Mouse (Mus musculus): Measurements from ENCODE around the gene Eif5a. TPM values are rescaled to one million over a fixed set of nuclear protein-coding genes. Genes with fewer than 3 reads are reported as not detected.

Gene Eif5a
- polyA plus RNA-seq, 1 experiment from 2014 or later = 1,601 TPM

GRCm38 (mm10) chr11:69894671-69895070 is 27.1 kb downstream of the Eif5a start:
- Histone ChIP-seq H3K4me1 (peaks cover 9% of the 10 kb centered on the region), H3K9me3 (no peaks in the 10 kb centered on the region), H3K27me3 (no peaks in the 10 kb centered on the region), H3K27ac (no peak overlapping the region), H3K4me3 (no peak overlapping the region), H3K4me2 (no peak overlapping the region), H3K36me3 (no peaks in the 10 kb centered on the region), H3K9ac (no peak overlapping the region)
- no peak for ATAC-seq (ENCODE audit: insufficient number of reproducible peaks, low FRiP score, low TSS enrichment, low read depth)
- 55% methylated on average over 5 of the region's 5 CpGs for WGBS

DNA sequence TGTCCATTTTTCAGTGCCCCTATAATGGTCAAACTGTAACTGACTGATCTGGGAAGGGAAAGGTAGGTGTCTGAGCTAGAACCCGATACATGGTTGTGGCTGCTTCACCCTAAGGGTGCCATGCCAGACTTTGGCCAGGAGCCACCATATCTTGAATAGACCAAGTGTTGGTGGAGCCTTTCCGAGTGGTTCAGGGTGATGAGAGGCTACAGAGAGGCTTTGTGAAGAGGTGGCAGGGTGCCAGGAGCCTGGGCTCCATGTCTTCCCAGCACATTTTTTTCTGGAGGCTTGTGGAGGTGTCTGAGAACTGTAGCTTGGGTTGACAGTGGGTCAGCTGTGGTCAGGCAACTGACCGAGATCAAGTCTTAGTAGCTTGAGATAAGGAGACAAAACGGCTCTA is 30.3 kb downstream of the Eif5a start:
- H3K36me3 ChIP-seq = no peaks in the 10 kb centered on the region
- no peaks in the 10 kb centered on the region for H3K9me3 ChIP-seq
- H3K4me1 ChIP-seq = peaks cover 2% of the 10 kb centered on the region; the same call in 1 of the 2 replicates
- no peaks in the 10 kb centered on the region for H3K27me3 ChIP-seq
- H3K4me3 ChIP-seq = no peak overlapping the region
- no peak overlapping the region for H3K27ac ChIP-seq
- H3K4me2 ChIP-seq = no peak overlapping the region
- H3K9ac ChIP-seq = no peak overlapping the region
- WGBS = 75% methylated on average over 4 of the region's 4 CpGs
- no peak for ATAC-seq (ENCODE audit: insufficient number of reproducible peaks, low FRiP score, low TSS enrichment, low read depth)

- Histone ChIP-seq H3K27me3 (no peaks in the 10 kb centered on the region), H3K4me2 (no peak overlapping the region), H3K4me3 (no peak overlapping the region), H3K27ac (no peak overlapping the region), H3K4me1 (peaks cover 2% of the 10 kb centered on the region; the same call in 1 of the 2 replicates), H3K9me3 (no peaks in the 10 kb centered on the region), H3K9ac (no peak overlapping the region), H3K36me3 (no peaks in the 10 kb centered on the region)
- WGBS = 71% methylated on average over 8 of the region's 8 CpGs
- no peak for ATAC-seq (ENCODE audit: insufficient number of reproducible peaks, low FRiP score, low TSS enrichment, low read depth)
Observed at GRCm38 (mm10) chr11:69886907-69887635, 34.7 kb downstream of the Eif5a start.

- ATAC-seq (ENCODE audit: insufficient number of reproducible peaks, low FRiP score, low TSS enrichment, low read depth) = no peak
Observed at GRCm38 (mm10) chr11:69884663-69885062, 37.1 kb downstream of the Eif5a start.

DNA sequence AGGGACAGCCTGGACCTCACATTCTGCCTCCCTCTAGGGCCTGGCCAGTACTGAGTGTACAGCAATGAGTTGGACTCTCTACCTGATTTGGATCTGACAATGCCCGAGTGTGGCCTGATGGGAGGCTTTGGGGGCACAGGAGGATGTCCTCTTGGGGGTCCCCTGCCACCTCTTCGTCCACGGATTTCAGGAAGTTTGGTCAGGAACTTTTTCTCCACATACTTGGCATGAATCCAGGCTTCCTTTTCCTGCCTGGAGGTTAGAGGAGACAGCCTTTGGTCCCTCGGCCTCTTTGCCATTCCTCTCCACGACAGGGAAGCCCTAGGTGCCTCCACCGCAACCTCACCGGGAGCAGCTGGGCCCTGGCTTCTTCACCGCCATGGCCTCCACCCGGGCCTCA is 37.5 kb downstream of the Eif5a start:
- Histone ChIP-seq H3K4me2 (no peak overlapping the region), H3K36me3 (no peaks in the 10 kb centered on the region), H3K4me1 (peaks cover 25% of the 10 kb centered on the region), H3K9ac (no peak overlapping the region), H3K27ac (peak overlapping the region; percentile 55; the same call in 1 of the 2 replicates), H3K9me3 (no peaks in the 10 kb centered on the region), H3K27me3 (no peaks in the 10 kb centered on the region), H3K4me3 (no peak overlapping the region)
- ATAC-seq (ENCODE audit: insufficient number of reproducible peaks, low FRiP score, low TSS enrichment, low read depth) = no peak
- 64% methylated on average over 9 of the region's 9 CpGs for WGBS

More at GRCm38 (mm10) chr11:69884663-69885062, 37.1 kb downstream of the Eif5a start:
- H3K9ac ChIP-seq = no peak overlapping the region
- H3K27ac ChIP-seq = 0 out of 2 replicates have a peak overlapping the region, but pooled peaks have one; percentile 24
- H3K4me1 ChIP-seq = peaks cover 21% of the 10 kb centered on the region
- H3K4me2 ChIP-seq = no peak overlapping the region
- WGBS = 78% methylated on average over 8 of the region's 8 CpGs
- no peaks in the 10 kb centered on the region for H3K36me3 ChIP-seq
- H3K4me3 ChIP-seq = no peak overlapping the region
- H3K27me3 ChIP-seq = no peaks in the 10 kb centered on the region
- no peaks in the 10 kb centered on the region for H3K9me3 ChIP-seq

GRCm38 (mm10) chr11:69883527-69884151 is 38.1 kb downstream of the Eif5a start:
- Histone ChIP-seq H3K27me3 (no peaks in the 10 kb centered on the region), H3K4me3 (no peak overlapping the region), H3K27ac (peak overlapping the region; percentile 55), H3K9ac (no peak overlapping the region), H3K36me3 (no peaks in the 10 kb centered on the region), H3K4me1 (peaks cover 31% of the 10 kb centered on the region), H3K9me3 (no peaks in the 10 kb centered on the region), H3K4me2 (no peak overlapping the region)
- no peak for ATAC-seq (ENCODE audit: insufficient number of reproducible peaks, low FRiP score, low TSS enrichment, low read depth)
- 83% methylated on average over 8 of the region's 8 CpGs for WGBS

- Histone ChIP-seq H3K9ac (no peak overlapping the region), H3K4me2 (no peak overlapping the region), H3K36me3 (no peaks in the 10 kb centered on the region), H3K4me1 (peaks cover 37% of the 10 kb centered on the region), H3K27ac (no peak overlapping the region), H3K4me3 (no peak overlapping the region), H3K9me3 (no peaks in the 10 kb centered on the region), H3K27me3 (no peaks in the 10 kb centered on the region)
- no peak for ATAC-seq (ENCODE audit: insufficient number of reproducible peaks, low FRiP score, low TSS enrichment, low read depth)
- 64% methylated on average over 4 of the region's 4 CpGs for WGBS
Observed at GRCm38 (mm10) chr11:69883066-69883465, 38.7 kb downstream of the Eif5a start.

DNA sequence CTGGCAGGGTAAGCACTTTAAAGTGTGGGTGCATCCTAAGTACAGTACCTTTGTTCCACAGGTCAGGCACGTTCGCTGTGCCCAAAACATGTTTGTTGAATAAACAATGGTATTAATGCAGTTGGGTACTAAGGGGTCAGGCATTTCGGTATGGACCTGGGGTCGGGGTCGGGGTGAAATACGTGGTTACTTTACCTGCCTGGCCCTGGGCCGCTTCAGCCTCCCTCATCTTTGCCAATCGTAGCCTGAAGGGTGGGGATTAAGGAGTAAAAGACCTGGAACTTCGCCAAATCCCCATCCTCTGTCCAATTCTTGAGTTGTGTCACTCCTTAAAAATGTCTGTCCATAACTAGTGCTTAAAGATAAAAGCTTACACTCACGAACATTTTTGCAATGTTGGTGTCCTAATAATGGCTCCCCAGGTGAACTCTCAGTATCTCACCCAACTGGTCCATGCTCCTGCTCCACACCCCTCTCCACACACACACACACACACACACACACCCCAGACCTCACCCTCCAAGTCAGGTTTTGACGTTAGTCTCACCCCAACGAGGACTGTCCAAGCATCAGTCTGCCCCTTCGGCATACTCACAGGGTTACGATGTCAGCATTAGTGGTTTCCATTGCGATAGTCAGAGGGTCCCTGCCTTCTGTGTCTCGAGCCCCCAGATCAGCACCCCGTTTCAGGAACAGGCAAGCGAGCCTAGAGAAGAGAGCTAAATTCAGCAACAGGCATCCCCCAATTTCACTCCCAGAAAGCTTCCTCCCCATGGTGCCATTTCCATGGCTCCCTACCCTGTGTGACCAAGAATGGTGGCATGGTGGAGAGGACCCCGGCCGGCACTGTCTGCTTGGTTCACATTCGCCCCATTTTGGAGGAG is 39.7 kb downstream of the Eif5a start:
- 55% methylated on average over 21 of the region's 21 CpGs for WGBS
- Histone ChIP-seq H3K4me2 (peak overlapping the region; percentile 90), H3K27ac (peak overlapping the region; percentile 92), H3K36me3 (no peaks in the 10 kb centered on the region), H3K4me1 (peaks cover 48% of the 10 kb centered on the region), H3K27me3 (no peaks in the 10 kb centered on the region), H3K9me3 (no peaks in the 10 kb centered on the region), H3K9ac (peak overlapping the region; percentile 47; the same call in 1 of the 2 replicates), H3K4me3 (peak overlapping the region; percentile 55)
- no peak for ATAC-seq (ENCODE audit: insufficient number of reproducible peaks, low FRiP score, low TSS enrichment, low read depth)

DNA sequence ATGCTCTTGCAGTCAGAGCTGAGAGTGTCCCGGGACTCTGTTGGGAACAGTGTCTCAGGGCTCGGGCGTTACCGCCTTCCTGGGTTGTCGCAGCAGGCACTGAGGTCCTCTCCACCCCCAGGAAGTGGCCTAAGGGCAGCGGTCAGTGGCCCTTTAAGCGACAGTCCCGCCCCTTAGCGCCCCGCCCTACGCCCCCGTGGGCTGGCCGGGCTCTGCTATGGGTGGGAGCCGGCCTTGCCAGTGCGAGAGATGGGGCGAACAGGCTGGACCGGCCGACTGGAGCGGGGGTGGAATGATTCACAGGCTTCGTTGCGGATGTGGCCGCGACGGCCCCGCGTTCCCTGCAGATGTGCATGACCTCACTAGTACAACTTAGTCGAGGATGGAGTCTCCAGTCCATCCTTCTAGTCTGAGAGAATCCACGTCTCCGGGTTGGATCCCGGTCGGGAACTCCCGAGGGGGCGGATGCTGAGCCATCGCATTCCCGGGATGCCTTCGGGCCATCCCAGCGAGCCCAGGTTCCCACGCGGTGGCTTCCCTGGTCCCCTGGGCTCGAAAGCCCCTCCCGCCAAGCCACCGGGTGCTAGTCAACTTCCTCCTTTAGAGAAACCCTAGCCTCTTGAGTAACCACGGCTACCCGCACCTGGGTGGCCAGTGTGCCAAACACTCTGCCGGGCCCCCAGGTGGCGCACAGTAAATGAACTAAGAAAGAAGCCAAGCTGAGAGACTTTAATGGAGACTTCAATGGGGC is 40.7 kb downstream of the Eif5a start, which contains the start of gene Kctd11:
Kctd11 (minus strand) TSS at position 554 of the 751 bp plus-strand sequence.
- peak within 1 kb of the TSS; percentile 92 for H3K27ac ChIP-seq
- H3K9ac ChIP-seq = peak within 1 kb of the TSS; percentile 47
- peaks cover 57% of the 10 kb centered on the region for H3K4me1 ChIP-seq
- H3K36me3 ChIP-seq = no peaks in the 10 kb centered on the region
- peak within 1 kb of the TSS; percentile 90 for H3K4me2 ChIP-seq
- peak; percentile 78 for ATAC-seq (ENCODE audit: insufficient number of reproducible peaks, low FRiP score, low TSS enrichment, low read depth)
- H3K4me3 ChIP-seq = peak within 1 kb of the TSS; percentile 55
- H3K27me3 ChIP-seq = no peaks in the 10 kb centered on the region
- H3K9me3 ChIP-seq = no peaks in the 10 kb centered on the region
- WGBS = under 1% methylated on average over 46 of the region's 46 CpGs

DNA sequence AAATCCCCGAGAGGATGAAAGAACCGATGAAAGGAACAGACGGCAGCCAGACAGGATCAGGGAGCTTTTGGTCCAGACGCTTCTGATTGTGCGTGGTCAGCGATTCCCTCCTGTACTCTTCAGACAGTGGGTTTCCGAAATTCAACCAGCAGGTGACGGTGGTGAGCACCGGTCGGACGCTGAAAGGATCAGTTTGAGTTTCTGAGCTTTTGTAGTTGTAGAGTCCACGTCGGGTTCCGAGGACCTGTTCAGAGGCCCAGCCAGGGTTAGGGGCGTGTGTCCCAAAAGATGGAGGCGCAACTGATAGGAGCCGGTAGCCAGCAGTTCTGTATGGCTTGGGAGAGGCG is 41.3 kb downstream of the Eif5a start:
- WGBS = 0% methylated on average over 18 of the region's 18 CpGs
- peak; percentile 32 for ATAC-seq (ENCODE audit: insufficient number of reproducible peaks, low FRiP score, low TSS enrichment, low read depth)
- Histone ChIP-seq H3K27ac (peak overlapping the region; percentile 92), H3K9me3 (no peaks in the 10 kb centered on the region), H3K4me2 (peak overlapping the region; percentile 90), H3K9ac (peak overlapping the region; percentile 47), H3K27me3 (no peaks in the 10 kb centered on the region), H3K4me1 (peaks cover 62% of the 10 kb centered on the region), H3K4me3 (peak overlapping the region; percentile 55), H3K36me3 (no peaks in the 10 kb centered on the region)

DNA sequence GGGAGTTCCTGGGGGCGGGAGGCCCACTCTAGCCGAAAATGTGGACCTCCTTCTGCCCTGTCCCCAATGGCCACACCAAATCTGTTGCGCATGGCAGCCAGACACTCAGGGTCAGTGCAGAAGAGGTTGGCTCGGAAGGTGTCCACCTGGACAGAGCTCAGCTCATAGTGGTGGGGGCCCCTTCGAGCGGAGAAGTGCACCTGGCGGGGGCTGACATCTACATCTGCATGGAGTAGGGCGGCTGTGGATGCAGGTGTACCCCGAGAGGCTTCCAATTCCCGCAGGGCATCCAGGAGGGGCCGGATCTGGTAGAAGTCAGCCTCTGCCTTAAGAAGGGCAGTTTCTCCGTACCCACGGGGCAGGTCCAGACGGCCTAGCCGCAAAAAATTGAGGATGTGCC is 42.0 kb downstream of the Eif5a start:
- ATAC-seq (ENCODE audit: insufficient number of reproducible peaks, low FRiP score, low TSS enrichment, low read depth) = no peak
- 50% methylated on average over 15 of the region's 15 CpGs for WGBS
- no peaks in the 10 kb centered on the region for H3K9me3 ChIP-seq
- no peaks in the 10 kb centered on the region for H3K36me3 ChIP-seq
- peak overlapping the region; percentile 47; the same call in 1 of the 2 replicates for H3K9ac ChIP-seq
- H3K27ac ChIP-seq = peak overlapping the region; percentile 92; the same call in 1 of the 2 replicates
- peak overlapping the region; percentile 55 for H3K4me3 ChIP-seq
- peaks cover 62% of the 10 kb centered on the region for H3K4me1 ChIP-seq
- no peaks in the 10 kb centered on the region for H3K27me3 ChIP-seq
- H3K4me2 ChIP-seq = peak overlapping the region; percentile 90

All from limb, embryonic 15.5 days (tissue).